Mouse (Mus musculus): Measurements from ENCODE around the gene Prr19.

Gene Prr19

DNA sequence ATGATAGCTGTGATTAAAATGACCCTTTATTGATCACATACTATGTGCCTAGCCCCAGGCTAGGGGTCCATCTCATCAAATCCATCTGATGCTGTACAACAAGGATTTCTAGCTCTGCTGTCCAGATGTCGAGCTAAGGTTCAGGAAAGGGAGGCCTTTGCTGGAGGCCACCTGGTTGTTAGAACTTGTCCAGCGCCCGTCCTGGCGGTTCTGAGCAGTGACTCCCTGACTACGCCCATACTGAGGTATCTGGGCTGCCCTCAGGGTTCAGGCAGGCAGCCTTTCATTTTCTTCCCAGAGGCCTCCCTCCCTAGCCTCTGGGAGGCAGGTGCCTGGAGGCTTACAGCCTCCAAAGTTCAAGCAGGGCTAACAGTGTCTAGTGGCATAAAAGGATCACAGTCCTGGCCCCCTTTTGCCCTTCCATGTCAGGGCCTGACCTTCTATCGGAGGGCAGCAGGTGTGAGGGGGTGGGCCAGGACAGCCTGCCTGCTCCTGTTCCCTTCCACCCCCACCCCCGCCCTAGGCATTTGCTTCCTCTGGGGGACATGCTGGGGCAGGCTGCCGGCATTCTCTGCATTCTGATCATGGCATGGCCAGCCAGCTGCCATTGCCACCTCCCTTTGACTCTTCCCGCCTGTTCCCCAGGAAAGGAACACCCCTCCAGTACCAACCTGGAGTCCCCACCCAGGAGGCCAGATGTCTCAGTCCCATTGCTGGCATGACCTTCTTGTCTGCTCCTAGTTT is 25.5 kb upstream of the Prr19 start:
- no peak for DNase-seq (ENCODE audit: low read depth, low spot score)

DNA sequence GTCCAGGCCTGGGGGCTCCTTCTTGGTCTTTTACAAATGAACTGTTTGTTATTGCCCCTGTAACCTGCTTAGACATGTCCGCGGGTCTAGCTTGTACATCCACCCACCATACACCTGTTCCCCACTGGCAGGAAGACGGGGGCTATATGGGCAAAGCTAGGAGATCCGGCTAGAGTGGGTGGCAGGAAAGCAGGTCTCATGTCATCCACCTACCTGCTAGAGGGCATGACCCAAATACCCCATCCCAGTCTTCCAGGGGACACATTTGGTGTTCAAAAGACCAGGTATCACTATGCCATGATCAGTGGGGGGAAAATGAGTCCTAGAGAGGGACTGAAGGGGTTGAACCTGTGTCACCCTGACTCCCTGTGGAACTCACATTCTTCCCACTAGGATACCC is 23.8 kb upstream of the Prr19 start:
- no peak for DNase-seq (ENCODE audit: low read depth, low spot score)

DNA sequence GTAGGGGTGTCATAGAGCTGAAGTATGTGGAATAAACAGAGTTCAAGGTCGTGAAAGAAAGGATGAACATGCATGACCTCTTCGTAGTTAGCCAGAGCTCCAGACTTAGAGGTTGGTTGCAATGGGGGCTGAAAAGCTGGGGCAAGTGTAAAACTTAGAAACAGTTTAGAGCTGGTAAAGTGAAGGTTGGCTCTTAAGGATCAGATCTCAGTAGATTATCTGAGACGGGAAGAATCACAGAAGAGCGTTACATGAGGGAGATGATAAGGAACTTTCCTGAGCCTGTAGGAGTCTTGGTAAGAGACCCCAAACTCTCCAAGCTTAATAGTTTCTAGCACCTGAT is 23.2 kb upstream of the Prr19 start:
- no peak for DNase-seq (ENCODE audit: low read depth, low spot score)

DNA sequence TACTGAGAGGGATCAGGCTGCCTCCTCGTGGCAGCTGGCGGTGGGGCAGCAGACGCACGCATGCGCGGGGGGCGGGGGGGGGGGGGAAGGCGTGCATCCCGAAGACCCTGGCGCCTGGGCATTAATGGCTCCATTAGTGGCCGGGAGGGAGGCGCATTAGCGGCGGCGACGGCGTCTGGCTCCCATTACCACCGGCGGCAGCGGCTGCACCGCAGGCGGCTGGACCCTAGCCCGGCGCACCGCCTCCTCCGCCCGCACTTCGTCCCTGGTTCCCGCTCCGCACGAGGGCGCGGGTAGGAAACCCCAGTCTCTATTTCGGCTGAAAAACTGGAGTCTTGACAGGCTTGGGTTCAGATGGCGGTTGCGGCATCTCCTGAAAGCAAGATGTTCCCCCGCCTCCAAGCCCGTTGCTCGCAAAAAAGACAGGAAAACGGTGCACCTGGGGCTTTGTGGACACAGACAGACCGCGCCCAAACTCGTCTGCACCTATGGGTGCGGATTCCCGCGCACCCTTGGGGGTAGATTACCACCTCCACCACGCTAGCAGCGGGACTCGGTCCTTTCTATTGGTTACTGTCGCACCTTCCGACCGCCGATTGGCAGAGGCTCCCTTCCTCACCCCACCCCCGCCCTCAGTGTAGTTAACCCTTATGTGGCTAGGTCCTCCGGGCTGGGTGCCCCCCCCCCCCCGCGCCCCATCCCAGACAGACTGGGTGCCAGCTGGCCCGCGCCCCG is 22.7 kb upstream of the Prr19 start:
- DNase-seq (ENCODE audit: low read depth, low spot score): no peak

DNA sequence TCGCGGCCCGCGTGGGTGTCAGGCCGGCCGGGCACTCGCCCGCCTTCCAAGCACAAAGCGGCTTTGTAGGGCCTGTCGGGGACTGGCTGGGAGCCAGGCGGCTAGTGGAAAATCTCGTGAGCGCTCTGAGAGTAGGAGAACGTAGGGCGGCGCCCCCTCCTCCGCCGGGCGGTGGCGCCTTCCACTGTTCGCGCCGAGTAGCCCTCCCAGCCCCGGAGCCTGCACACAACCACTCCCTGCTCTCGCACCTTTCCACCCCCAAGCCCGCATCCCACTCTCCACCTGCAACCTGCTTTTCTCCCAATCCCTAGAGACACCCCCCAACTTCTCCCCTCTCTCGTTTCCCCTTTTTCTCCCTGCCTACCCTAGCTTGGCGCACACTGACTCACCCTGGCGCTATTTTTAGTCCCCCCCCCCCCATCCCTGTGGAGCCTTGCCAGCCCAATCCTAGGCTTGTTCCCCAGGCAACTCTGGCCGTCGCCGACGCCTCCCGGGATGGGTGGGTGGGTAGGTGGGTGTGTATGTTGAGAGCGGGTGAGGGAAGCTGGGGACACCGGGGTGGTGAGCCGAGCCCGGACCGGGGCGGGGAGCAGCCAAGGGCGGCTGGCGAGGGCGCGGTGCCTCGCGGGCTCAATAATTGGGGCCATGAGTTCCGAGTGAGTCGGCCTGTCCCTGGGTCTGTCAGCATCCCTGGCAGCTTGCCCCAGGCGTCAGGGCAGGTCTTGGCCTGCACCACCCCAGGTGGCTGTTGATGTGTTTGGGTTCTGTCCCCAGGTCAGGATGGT is 21.9 kb upstream of the Prr19 start:
- no peak for DNase-seq (ENCODE audit: low read depth, low spot score)

DNA sequence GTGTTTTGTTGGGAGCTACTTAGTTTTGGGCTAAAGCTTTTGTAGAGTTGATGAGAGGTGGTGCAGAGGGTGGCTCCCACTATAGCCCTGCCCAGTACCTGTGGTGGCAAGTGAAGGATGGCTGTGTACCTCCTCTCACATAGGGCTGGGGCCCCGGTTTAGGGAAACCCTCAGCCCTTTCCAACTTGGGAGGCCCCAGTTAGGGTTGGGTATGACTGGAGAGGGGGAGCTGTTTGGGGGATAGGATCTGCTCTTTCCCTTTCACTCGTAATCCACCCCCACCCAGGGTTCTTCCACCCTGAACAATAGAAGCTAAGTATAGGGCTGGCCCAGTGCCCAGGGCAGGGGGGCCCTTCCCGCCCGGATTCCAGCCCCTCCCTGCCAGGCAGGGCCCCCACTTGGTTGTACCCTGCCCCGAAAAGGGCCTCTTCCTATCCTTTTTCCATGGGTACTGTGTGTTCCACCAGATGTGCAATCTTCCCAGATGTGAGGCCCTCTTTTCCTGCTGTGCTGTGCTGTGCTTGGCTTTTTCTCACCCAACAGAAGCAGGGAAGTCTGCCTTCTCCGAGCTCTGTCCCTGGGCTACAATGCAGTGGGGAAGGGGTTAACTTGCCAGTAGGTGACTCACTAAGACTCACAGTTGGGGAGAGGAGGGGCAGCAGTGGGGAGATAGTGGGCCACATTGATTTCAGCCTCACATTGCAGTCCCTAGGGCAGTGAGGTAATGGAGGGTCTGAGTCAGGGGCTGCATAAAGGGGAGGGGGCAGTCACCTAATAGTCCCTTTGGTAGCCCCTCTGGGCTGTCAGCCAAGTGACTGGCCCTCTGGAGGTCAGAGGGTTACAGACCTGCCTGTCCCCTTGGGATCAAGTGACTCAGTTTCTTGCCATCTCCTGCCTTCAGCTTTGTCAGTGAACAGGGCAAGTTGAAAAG is 21.1 kb upstream of the Prr19 start:
- no peak for DNase-seq (ENCODE audit: low read depth, low spot score)

DNA sequence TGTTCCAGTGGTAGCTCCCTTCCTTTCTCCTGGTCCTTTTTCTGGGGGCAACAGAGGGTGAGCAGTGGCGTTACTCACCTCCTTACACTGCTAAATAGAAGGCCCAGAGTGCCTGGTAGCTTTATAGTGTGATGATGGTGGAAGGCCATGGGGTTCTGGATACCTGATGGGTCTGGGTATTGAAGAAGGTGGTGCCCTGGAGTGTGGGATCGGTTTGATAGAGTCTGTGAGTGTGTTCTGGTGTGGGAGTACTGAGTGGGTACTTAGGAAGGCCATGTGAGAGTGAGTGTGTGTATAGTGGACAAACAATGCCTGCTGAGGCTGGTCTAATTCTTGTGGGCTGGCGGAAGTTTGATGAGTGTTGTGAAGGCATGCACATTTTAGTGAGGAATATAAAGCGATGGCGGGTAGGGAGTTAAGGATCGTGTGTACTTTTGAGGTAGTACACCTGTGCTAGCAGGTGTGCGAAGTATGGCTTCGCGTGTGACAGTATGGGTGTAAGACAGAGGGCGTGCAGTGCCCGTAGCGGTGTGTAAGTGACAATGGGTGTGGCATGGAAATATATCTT is 20.0 kb upstream of the Prr19 start:
- DNase-seq (ENCODE audit: low read depth, low spot score): no peak

DNA sequence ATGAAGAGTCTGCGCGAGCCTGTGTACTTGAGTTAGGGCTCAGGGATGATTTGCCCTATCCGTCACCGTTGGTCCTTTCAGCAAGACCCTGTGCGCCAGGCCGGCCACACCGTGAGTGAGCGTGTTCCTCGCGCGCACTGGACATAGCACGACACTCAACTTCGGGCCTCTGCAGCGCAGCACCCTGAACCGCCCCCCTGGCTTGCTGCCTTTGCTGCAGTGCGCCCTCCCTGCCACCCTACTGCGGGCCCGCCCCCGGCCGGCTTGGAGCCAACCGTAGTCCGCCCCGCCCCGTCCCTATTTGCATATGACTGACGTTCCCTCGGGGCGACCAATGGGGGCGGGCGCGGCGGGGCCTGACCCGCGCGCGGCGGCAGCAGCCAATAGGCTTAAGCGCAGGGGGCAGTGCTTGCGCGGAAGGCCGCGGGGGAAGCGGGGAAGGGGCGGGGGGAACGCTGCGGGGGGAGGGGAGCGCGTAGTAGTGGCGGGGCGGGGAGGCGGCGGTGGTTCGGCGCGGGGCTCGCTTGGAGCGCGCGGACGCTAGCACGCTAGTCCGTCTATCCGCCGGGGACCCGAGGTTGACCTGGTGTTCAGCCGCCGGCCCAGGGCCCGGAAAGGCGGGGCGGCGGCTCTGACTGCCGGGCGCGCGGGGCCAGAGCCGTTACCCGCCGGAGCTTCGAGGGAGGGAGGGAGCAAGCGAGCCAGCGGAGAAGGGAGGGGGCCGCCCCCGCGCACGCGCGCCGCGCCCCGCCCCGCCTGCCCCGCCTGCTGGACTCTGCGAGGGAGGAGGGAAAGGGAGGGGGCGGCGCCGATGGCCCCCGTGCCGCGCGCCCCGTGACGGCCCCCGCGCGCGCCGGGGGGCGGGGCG is 19.2 kb upstream of the Prr19 start:
- DNase-seq (ENCODE audit: low read depth, low spot score): peak; percentile 90

DNA sequence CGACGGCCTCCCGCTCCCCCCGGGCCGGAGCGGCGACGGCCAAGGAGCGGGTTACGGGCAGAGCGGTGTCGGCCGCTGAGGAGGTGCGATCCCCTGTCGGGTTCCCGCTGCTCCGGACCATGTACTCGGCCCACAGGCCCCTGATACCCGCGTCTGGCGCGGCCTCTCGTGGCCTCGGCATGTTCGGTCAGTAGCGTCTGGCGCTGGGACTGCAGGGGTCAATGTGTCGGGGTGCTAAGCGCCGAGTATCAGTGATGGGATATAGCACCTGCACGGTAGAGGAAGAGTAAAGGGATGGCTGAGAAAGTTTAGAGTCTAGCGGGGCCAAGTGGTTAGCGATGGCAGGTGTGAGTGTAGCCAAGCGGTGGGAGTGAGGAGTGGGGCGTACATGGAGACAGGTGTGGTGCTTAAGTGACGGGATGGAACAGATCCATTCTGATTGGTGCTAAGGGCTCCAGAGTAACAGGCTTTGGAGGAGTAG is 18.4 kb upstream of the Prr19 start:
- no peak for DNase-seq (ENCODE audit: low read depth, low spot score)

DNA sequence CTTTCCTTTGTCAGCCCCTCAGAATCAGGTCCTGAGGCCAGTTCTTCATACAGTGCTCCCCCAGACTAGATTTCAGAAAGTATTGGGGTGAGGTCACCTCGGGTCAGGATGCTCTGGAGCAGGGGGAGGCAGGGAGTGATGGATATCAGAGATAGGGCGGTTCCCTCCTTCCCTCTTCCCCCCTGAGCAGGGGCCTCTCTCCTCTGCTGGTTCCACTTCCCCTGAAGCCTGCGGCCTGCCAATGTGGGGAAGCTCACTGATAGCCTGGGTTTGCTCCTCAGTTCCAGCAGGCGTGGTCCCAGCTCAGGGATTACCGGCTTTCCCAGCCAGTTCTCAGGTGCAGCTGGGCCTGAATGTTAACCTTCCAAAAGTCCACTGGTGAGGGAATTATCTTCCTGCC is 17.6 kb upstream of the Prr19 start:
- DNase-seq (ENCODE audit: low read depth, low spot score): no peak

DNA sequence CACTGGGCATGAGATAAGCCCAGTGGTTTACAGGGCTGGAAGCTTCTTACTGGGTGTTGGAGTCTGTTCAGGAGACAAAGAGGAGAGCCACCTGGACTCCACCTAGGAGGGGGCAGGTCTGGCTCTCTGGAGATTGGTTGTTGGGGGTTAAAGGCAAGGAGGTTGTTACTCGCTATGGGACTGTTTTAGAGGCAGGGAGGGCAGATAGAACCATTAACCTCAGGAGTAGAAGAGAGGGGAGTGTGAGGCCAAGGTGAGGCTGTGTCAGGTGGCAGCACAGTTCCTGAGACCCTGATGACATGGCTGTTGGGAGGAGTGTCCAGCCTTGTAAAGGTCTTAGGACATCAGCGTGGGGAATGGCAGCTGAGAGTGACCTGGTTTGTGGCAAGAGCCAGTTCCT is 17.0 kb upstream of the Prr19 start:
- DNase-seq (ENCODE audit: low read depth, low spot score): no peak

DNA sequence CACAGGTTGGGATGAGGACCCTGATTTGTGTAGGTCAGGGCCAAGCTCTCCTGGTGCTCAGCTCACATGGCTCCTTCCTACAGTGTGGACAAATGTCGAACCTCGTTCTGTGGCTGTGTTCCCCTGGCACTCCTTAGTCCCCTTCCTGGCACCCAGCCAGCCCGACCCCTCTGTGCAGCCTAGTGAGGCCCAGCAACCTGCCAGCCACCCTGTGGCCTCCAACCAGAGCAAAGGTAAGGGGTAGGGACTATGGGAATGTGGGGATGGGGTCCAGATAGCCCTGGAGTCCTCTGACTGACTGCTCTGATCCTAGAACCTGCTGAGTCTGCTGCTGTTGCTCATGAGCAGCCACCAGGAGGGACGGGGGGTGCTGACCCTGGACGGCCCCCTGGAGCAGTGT is 16.4 kb upstream of the Prr19 start:
- no peak for DNase-seq (ENCODE audit: low read depth, low spot score)

DNA sequence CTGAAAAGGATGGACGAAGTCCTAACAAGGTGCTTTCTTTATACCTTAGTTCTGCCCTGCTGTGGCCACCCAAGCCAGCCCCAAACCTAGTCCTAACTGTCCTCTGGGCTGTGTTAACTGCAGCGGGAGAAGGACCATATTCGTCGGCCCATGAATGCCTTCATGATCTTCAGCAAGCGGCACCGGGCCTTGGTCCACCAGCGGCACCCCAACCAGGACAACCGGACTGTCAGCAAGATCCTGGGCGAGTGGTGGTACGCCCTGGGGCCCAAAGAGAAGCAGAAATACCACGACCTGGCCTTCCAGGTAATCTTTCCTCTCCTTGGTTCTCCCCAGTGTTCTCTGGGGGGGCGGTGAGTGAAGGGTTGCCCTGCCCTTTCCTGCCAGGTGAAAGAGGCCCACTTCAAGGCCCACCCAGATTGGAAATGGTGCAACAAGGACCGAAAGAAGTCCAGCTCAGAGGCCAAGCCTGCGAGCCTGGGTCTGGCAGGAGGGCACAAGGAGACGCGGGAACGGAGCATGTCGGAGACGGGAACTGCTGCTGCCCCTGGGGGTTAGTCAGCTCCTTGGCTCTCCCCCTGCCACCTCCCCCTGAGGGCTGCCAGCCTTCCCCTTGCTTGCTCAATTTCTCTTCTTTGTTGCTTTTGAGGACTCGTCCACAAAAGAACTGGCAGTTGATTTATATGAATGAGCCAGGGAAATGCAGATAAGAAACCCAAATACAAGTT is 15.5 kb upstream of the Prr19 start:
- DNase-seq (ENCODE audit: low read depth, low spot score): no peak

DNA sequence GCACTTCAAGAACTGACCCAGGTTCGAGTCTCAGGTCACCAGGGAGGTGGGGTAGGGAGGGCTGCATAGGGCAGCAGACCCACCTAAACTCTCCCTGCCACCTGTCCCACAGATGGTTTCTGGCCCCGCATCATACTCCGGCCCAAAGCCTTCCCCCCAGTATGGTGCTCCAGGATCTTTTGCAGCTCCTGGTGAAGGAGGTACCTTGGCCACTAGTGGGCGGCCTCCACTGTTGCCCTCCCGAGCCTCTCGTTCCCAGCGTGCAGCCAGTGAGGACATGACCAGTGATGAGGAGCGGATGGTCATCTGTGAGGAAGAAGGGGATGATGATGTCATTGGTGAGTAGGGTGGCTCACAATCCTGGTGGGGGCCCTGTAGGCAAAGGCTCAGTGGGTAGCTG is 14.2 kb upstream of the Prr19 start:
- no peak for DNase-seq (ENCODE audit: low read depth, low spot score)

DNA sequence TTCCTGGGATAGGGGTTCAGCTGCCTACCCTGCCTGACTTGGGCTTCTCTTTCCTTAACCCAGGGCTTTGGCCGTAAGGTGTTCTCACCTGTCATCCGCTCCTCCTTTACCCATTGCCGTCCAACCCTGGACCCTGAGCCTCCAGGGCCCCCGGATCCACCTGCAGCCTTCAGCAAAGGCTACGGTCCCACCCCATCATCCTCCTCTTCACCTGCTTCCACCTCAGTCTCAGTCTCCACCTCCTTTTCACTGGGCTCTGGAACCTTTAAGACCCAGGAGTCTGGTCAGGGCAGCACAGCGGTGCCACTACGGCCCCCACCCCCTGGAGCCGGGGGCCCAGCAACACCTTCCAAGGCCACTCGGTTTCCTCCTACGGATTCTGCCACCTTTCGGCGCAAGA is 13.2 kb upstream of the Prr19 start:
- no peak for DNase-seq (ENCODE audit: low read depth, low spot score)

DNA sequence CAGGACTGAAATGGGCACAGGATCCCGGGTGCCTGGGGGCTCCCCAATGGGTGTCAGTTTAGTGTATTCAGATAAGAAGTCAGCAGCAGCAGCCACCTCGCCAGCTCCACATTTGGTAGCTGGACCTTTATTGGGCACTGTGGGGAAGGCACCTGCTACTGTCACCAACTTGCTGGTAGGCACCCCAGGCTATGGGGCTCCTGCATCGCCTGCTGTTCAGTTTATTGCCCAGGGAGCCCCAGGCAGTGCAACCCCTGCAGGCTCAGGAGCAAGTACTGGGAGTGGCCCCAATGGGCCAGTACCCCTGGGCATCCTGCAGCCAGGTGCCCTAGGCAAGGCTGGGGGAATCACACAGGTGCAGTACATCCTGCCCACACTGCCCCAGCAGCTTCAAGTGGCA is 12.5 kb upstream of the Prr19 start:
- DNase-seq (ENCODE audit: low read depth, low spot score): no peak

DNA sequence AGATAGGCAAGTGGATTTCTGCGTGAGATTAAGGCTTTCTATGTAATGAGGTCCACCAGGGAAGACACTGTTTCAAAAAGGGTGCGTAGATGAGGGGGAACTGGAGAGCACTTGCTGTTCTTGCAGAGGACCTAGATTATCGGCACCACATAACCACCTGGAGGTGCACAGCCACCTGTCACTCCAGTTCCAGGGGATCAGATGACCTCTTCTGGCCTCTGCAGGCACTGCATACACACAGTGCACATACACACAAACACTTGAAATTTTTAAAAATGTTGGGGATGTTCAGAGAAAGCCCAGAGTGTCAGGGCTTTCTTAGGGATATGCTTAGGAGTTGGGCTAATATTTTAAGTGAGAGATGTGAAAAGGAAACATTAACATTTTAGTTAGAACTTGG is 11.3 kb upstream of the Prr19 start:
- no peak for DNase-seq (ENCODE audit: low read depth, low spot score)

DNA sequence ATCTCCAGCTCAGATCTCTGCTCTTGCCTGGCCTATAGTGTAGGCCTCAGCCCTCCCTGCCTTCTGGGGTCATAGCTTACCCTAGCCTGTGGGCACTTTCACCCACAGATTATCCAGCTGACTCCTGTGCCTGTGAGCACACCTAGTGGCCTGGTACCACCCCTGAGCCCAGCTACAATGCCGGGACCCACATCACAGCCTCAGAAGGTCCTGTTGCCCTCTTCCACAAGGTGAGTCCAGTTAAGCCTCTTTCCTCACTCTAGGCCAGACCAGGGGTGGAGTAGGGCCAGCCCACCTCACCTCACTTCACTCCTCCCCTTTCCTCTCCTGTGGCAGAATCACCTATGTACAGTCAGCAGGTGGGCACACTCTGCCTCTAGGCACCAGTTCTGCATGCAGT is 10.7 kb upstream of the Prr19 start:
- no peak for DNase-seq (ENCODE audit: low read depth, low spot score)

DNA sequence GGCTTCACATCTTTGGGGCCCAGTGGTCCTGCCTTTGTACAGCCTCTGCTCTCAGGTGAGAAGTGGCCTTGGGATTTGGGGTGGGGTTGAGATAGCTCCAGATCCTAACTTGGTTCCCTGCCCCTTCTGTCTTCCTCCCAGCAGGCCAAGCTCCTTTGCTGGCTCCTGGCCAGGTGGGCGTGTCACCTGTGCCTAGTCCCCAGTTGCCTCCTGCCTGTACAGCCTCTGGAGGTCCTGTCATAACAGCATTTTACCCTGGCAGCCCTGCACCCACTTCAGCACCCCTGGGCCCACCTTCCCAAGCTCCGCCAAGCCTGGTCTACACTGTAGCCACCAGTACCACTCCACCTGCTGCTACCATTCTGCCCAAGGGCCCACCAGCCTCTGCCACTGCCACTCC is 10.3 kb upstream of the Prr19 start:
- DNase-seq (ENCODE audit: low read depth, low spot score): no peak

DNA sequence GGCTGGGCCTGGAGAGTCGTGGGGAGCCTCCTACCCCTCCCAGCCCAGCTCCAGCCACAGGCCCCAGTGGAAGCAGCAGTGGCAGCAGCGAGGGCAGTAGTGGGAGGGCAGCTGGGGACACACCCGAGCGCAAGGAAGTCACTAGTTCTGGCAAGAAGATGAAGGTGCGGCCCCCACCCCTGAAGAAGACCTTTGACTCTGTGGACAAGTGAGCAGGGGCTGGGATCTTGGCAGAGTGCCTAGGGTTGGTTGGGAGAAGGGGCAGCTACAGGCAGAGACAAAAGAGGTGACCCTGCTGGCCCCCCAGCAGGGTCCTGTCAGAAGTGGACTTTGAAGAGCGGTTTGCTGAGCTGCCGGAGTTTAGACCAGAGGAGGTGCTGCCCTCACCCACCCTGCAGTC is 9.1 kb upstream of the Prr19 start:
- DNase-seq (ENCODE audit: low read depth, low spot score): no peak
